Mouse (Mus musculus) bone marrow, adult 2 months (tissue): ENCODE results near the gene Gpx4. TPM values are rescaled to one million over a fixed set of nuclear protein-coding genes. Genes with fewer than 3 reads are reported as not detected.
A peak's percentile ranks its signal among the peaks of the same experiment; 100 is the strongest.
"Not testable (repeated sequence)": the region's sequence is repeated elsewhere in the genome, so short reads cannot be mapped to it uniquely, and the experiment has no call there.

Experiments
- H3K27ac ChIP-seq: fragments of 200-500 bp; 2 replicates; pipeline ENCODE4 v1.5.1; 2012; ENCODE audit warnings: low read depth, mild to moderate bottlenecking, control low read depth, inconsistent platforms, low read length; ENCODE audit not compliant: control insufficient read depth, poor library complexity, insufficient read depth
- H3K4me1 ChIP-seq: fragments of 200-500 bp; 2 replicates; pipeline ENCODE4 v1.6.1; 2011; ENCODE audit warnings: low read length; ENCODE audit not compliant: control insufficient read depth, insufficient read depth
- H3K4me3 ChIP-seq: fragments of 200-500 bp; replicated peaks from 2 replicates; pipeline ENCODE3; 2011; ENCODE audit warnings: mild to moderate bottlenecking, low read depth, low read length, control low read depth; ENCODE audit not compliant: control insufficient read depth
- CTCF ChIP-seq: fragments of 200-500 bp; IDR thresholded peaks from 2 replicates; pipeline ENCODE4 v1.5.1; 2011; ENCODE audit warnings: low read length, control low read depth; ENCODE audit not compliant: control insufficient read depth, insufficient read depth
- POLR2A ChIP-seq: fragments of 200-500 bp; IDR thresholded peaks from 2 replicates; pipeline ENCODE4 v1.6.1; 2011; ENCODE audit warnings: low read depth, mild to moderate bottlenecking, control low read depth, low read length, borderline replicate concordance; ENCODE audit not compliant: control insufficient read depth
- WGBS: fragments of 180-500 bp; shearing (Covaris S2); methylation state at CpG from one replicate; pipeline ENCODE4 v1.1.7; 2018; 5-methylcytosine and 5-hydroxymethylcytosine counted together
- polyA plus RNA-seq: library from polyadenylated mRNA; stranded (reverse); fragments of >200 nt; gene quantifications from 2 replicates; pipeline ENCODE4 v1.2.4, GENCODE M21; 2011; ENCODE audit warnings: low replicate concordance; ENCODE audit not compliant: missing spikeins, insufficient read depth, insufficient read length

Gene Gpx4
- polyA plus RNA-seq, 1 experiment = 2,392 TPM

- no peak overlapping the region for H3K4me3 ChIP-seq
- peaks cover 5% of the 10 kb centered on the region for H3K4me1 ChIP-seq
- no peak overlapping the region for H3K27ac ChIP-seq
- WGBS = 82% methylated on average over 5 of the region's 5 CpGs
- TF ChIP-seq POLR2A (no peak), CTCF (no peak)
These were observed 11.3 kb upstream of the Gpx4 start for GRCm38 (mm10) chr10:80035686-80036085.

DNA sequence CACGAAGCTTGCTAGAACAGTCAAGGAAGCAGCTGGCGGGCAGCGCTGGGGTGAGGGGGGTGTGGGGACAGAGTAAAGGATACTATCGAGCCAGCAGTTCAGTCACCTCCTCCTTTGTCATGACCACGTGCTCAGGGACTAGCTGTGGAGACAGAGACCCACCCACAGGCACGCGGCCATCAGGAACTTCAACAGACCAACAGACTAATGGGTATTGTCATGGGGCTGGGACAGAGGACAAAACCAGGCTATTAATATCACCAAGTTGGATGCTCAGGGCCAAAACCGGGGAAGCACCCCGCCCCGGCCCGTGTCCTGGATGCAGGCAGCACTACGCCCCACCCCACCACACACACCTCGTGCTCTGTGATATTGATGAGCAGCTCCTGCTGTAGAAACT, 10.1 kb upstream of the Gpx4 start:
- no peak for TF ChIP-seq POLR2A
- TF ChIP-seq CTCF = no peak
- WGBS = 89% methylated on average over 13 of the region's 13 CpGs
- no peak overlapping the region for H3K4me3 ChIP-seq
- H3K27ac ChIP-seq = no peak overlapping the region
- peaks cover 3% of the 10 kb centered on the region for H3K4me1 ChIP-seq

GRCm38 (mm10) chr10:80039559-80039979, 7.4 kb upstream of the Gpx4 start, which contains the start of gene Polr2e:
Gene Polr2e (minus strand): TSS chr10:80039795.
- under 1% methylated on average over 40 of the region's 40 CpGs for WGBS

DNA sequence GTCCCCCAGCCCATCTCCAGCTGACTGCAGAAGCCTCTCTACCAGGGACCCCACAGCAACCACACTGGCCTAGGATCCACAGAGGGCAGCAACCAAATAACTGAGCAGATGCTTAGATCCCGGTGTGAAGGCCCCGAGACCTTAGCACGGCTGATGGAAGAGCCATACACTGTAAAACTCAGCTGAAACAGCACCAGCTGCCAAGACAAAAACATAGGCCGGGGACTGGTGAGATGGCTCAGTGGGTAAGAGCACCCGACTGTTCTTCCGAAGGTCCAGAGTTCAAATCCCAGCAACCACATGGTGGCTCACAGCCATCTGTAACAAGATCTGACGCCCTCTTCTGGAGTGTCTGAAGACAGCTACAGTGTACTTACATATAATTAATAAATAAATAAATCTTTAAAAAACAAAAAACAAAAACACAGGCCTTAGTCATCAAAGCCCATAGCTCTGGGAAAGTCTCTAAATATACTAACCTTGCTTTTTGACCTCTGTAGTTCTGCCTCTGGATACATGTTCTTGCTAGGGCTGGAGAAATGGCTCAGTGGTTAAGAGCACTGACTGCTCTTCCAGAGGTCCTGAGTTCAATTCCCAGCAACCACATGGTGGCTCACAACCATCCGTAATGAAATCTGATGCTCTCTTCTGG, 5.4 kb upstream of the Gpx4 start:
- not testable (repeated sequence) for H3K4me1 ChIP-seq, H3K4me3 ChIP-seq, H3K27ac ChIP-seq
- 81% methylated on average over 8 of the region's 8 CpGs for WGBS

More at GRCm38 (mm10) chr10:80039559-80039979, 7.4 kb upstream of the Gpx4 start, which contains the start of gene Polr2e:
- Histone ChIP-seq H3K4me1 (no peaks in the 10 kb centered on the region; the same call in 1 of the 2 replicates), H3K4me3 (peak within 1 kb of the TSS; percentile 91), H3K27ac (peak within 1 kb of the TSS; percentile 46)
- TF ChIP-seq CTCF (peak; percentile 8; the same call in 1 of the 2 replicates), POLR2A (peak; percentile 61; the same call in 1 of the 2 replicates)

GRCm38 (mm10) chr10:80044087-80044486, 2.9 kb upstream of the Gpx4 start:
- TF ChIP-seq CTCF (no peak), POLR2A (no peak)
- 92% methylated on average over 4 of the region's 4 CpGs for WGBS
- Histone ChIP-seq H3K27ac (no peak overlapping the region), H3K4me3 (no peak overlapping the region), H3K4me1 (no peaks in the 10 kb centered on the region; the same call in 1 of the 2 replicates)

GRCm38 (mm10) chr10:80045364-80045763, 1.6 kb upstream of the Gpx4 start:
- not testable (repeated sequence) for H3K4me1 ChIP-seq, H3K27ac ChIP-seq, H3K4me3 ChIP-seq
- 79% methylated on average over 4 of the region's 4 CpGs for WGBS

- H3K4me3 ChIP-seq = no peak overlapping the region
- WGBS = 81% methylated on average over 5 of the region's 5 CpGs
- no peak overlapping the region for H3K27ac ChIP-seq
- no peaks in the 10 kb centered on the region for H3K4me1 ChIP-seq
- TF ChIP-seq POLR2A (no peak), CTCF (no peak)
These were observed 1.2 kb upstream of the Gpx4 start for GRCm38 (mm10) chr10:80045766-80046165.

DNA sequence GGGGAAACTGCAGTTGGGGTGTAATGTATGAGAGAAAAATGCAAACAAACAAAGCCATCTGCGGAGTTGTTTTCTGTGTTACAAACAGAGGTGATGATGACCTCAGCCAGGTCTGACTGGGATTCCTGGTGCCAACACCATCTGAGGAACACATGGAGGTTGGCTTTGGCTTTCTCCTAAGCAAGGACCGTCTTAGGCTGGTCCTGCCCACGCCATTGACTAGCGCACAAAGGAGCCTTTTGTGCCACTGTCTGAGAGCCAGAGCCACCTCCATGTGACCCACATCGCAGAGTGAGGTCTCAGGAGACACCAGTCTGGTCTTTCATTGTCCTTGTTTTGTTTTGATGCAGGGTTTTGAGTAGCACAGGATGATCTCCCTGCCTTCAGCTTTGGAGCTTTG, 1.4 kb downstream of the Gpx4 start:
- H3K4me1 ChIP-seq = peaks cover 5% of the 10 kb centered on the region; the same call in 1 of the 2 replicates

GRCm38 (mm10) chr10:80048834-80049233, 1.9 kb downstream of the Gpx4 start:
- H3K4me1 ChIP-seq = peaks cover 5% of the 10 kb centered on the region; the same call in 1 of the 2 replicates
- 49% methylated on average over 3 of the region's 3 CpGs for WGBS
- TF ChIP-seq POLR2A (no peak), CTCF (no peak)
- H3K4me3 ChIP-seq = no peak overlapping the region
- no peak overlapping the region for H3K27ac ChIP-seq

More for the DNA sequence above, 1.4 kb downstream of the Gpx4 start:
- Histone ChIP-seq H3K4me3 (no peak overlapping the region), H3K27ac (no peak overlapping the region)
- TF ChIP-seq POLR2A = no peak
- TF ChIP-seq CTCF = no peak
- WGBS = 85% methylated on average over 5 of the region's 5 CpGs
